Mouse (Mus musculus) ES-E14 (cell line): ENCODE results near the gene Olfr574. TPM values are rescaled to one million over a fixed set of nuclear protein-coding genes. Genes with fewer than 3 reads are reported as not detected.

Source experiments
- DNase-seq: peaks from one replicate; pipeline ENCODE4 v3.0.0-alpha.2; 2013; ENCODE audit warnings: low read depth, low spot score
- H3K27ac ChIP-seq: 2 replicates; pipeline ENCODE4 v1.5.1; 2012; ENCODE audit warnings: low read depth, mild to moderate bottlenecking, low read length, moderate library complexity, mixed read lengths; ENCODE audit not compliant: poor library complexity, insufficient read depth, severe bottlenecking
- H3K36me3 ChIP-seq: 2 replicates; pipeline ENCODE4 v1.6.1; 2012; ENCODE audit warnings: mild to moderate bottlenecking, low read length, moderate library complexity, mixed read lengths; ENCODE audit not compliant: control insufficient read depth, poor library complexity, insufficient read depth, severe bottlenecking
- H3K4me1 ChIP-seq, 2 experiments: fragments of 150-350 bp in 1 of 2; sonication (generic) in 1 of 2; 2 replicates each; pipeline ENCODE4 v1.6.1; 2012; ENCODE audit warnings: low read length in 2 of 2, mild to moderate bottlenecking in 1 of 2, mixed read lengths in 1 of 2; ENCODE audit not compliant: control insufficient read depth in 2 of 2, insufficient read depth in 2 of 2, poor library complexity in 1 of 2
- H3K4me3 ChIP-seq, 2 experiments: fragments of 150-350 bp in 1 of 2; sonication (generic) in 1 of 2; 2 replicates each; pipeline ENCODE4 v1.5.1; 2012; ENCODE audit warnings: low read length in 2 of 2, low read depth in 1 of 2, mild to moderate bottlenecking in 1 of 2, mixed read lengths in 1 of 2; ENCODE audit not compliant: insufficient read depth in 1 of 2, poor library complexity in 1 of 2, severe bottlenecking in 1 of 2
- H3K9ac ChIP-seq: 2 replicates; pipeline ENCODE4 v1.6.1; 2012; ENCODE audit warnings: low read depth, mild to moderate bottlenecking, low read length, mixed read lengths; ENCODE audit not compliant: poor library complexity, insufficient read depth, severe bottlenecking
- H3K9me3 ChIP-seq: fragments of 150-350 bp; sonication (generic); 2 replicates; pipeline ENCODE4 v1.6.1; 2012; ENCODE audit warnings: low read depth, mild to moderate bottlenecking, low read length; ENCODE audit not compliant: control insufficient read depth, insufficient read depth
- CHD2 ChIP-seq: IDR thresholded peaks from 2 replicates; pipeline ENCODE4 v1.6.1; 2014; ENCODE audit warnings: mild to moderate bottlenecking, low read depth, low read length, inconsistent platforms
- HCFC1 ChIP-seq: IDR thresholded peaks from 2 replicates; pipeline ENCODE4 v1.6.1; 2012; ENCODE audit warnings: low read length, inconsistent platforms, borderline replicate concordance; ENCODE audit not compliant: insufficient read depth
- MAFK ChIP-seq: IDR thresholded peaks from 2 replicates; pipeline ENCODE4 v1.6.1; 2014; ENCODE audit warnings: mild to moderate bottlenecking, low read depth, low read length, inconsistent platforms; ENCODE audit not compliant: insufficient read depth
- ZC3H11A ChIP-seq: IDR thresholded peaks from 2 replicates; pipeline ENCODE4 v1.6.1; 2012; ENCODE audit warnings: low read depth, mild to moderate bottlenecking, inconsistent platforms, low read length, borderline replicate concordance
- ZNF384 ChIP-seq: IDR thresholded peaks from 2 replicates; pipeline ENCODE4 v1.6.1; 2012; ENCODE audit warnings: low read depth, low read length, inconsistent platforms
- in situ Hi-C, 2 experiments: fragments of 600-800 bp; cut with MboI; formaldehyde crosslinking; loops; one replicate each; pipeline ENCODE4 v1.15.1; 2025; ENCODE audit warnings: low sequenced_read_pairs in 2 of 2, inconsistent platforms in 1 of 2; ENCODE audit not compliant: unreplicated experiment in 2 of 2
- total RNA-seq: library from RNA; depleted of rRNA; stranded (reverse); fragments of 300-350 nt; gene quantifications from 2 replicates; pipeline ENCODE4 v1.2.3, GENCODE M21; 2012; rRNA removed

The Olfr574 gene
- not detected in 2 replicates for total RNA-seq

DNA sequence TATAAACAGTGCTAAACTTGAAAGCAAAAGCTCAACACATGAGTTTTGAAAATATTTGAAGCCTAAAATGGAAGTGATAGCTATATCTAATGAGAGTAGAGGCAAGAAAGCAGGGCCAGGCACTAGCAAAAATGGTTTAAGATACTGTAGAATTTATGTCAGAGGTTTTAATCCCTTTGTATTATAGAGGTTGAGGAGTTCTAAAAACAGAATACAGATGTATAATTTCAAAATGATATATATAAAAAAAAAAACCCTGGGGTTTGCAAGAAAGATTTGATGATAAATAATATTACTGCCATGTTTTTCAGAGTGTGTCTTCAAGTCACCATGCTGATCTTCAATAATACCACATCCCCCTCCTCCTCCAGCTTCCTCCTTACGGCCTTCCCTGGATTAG lies at the start of gene Olfr574:
Gene Olfr574, plus strand, starts transcription at position 301 of the 400 bp plus-strand sequence.
- Histone ChIP-seq H3K36me3 (no peaks in the 10 kb centered on the region), H3K9ac (no peak within 1 kb of the TSS), H3K27ac (no peak within 1 kb of the TSS), H3K4me1 (no peaks in the 10 kb centered on the region), H3K4me3 (no peak within 1 kb of the TSS), H3K9me3 (no peaks in the 10 kb centered on the region)
- in situ Hi-C loops = no loop called here
- no peak for DNase-seq
- TF ChIP-seq HCFC1 (no peak), MAFK (no peak), ZNF384 (no peak)

DNA sequence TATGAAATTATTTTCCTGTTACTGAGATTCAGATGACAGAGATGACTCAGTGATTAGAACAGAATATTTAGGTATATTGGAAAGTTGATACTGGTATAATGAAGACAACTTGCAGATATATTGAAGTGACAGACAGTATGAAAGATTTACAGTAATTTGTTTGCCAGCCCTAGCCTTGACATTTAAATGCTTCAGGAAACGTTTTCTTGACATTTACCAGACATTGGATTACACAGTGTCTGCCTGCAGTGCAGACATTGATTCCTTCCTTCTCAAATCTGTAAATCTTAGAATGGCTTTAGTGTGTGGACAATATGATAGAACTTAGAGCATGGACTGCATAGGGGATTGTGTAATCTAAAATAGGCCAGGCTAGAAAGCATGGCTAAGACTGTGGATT lies 33.0 kb upstream of the Olfr574 start:
- in situ Hi-C loops = loop anchor here (10.0 to 25.0 kb wide), 2 partner anchors 403 to 410 kb away; no protein-coding TSS in a partner anchor
- TF ChIP-seq HCFC1 = no peak
- no peak for TF ChIP-seq ZNF384
- no peak for TF ChIP-seq CHD2
- TF ChIP-seq ZC3H11A = no peak
- TF ChIP-seq MAFK = no peak
- H3K36me3 ChIP-seq = no peaks in the 10 kb centered on the region
- H3K9me3 ChIP-seq = no peaks in the 10 kb centered on the region
- H3K4me1 ChIP-seq = no peaks in the 10 kb centered on the region
- no peak for DNase-seq
- H3K9ac ChIP-seq = no peak overlapping the region
- H3K27ac ChIP-seq = no peak overlapping the region
- no peak overlapping the region for H3K4me3 ChIP-seq

DNA sequence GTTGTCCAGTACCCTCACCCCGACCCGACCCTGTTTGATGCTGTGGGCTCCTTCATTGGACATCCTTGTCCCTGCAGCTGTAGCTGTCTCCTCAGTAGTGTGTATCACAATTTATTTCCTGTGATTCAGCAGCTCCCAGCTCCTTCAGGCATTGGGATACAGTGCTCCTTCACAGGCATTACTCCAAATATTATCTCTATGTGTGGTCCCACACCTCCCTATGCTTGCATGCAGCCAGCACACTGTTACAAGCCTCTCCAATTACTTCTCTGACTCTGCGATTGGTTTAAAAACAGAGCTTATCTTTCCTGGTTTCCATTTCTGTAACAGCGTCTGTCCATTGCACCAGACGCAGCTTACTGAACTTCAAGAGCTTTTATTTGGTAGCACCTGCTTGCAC lies 31.9 kb upstream of the Olfr574 start:
- no peaks in the 10 kb centered on the region for H3K36me3 ChIP-seq
- no peaks in the 10 kb centered on the region for H3K4me1 ChIP-seq
- H3K9me3 ChIP-seq = no peaks in the 10 kb centered on the region
- in situ Hi-C loops = loop anchor here (10.0 to 25.0 kb wide), 2 partner anchors 404 to 412 kb away; no protein-coding TSS in a partner anchor
- no peak for TF ChIP-seq CHD2
- TF ChIP-seq ZNF384 = no peak
- TF ChIP-seq MAFK = no peak
- no peak for TF ChIP-seq ZC3H11A
- TF ChIP-seq HCFC1 = no peak
- H3K27ac ChIP-seq = no peak overlapping the region
- no peak for DNase-seq
- H3K4me3 ChIP-seq = no peak overlapping the region
- H3K9ac ChIP-seq = no peak overlapping the region

DNA sequence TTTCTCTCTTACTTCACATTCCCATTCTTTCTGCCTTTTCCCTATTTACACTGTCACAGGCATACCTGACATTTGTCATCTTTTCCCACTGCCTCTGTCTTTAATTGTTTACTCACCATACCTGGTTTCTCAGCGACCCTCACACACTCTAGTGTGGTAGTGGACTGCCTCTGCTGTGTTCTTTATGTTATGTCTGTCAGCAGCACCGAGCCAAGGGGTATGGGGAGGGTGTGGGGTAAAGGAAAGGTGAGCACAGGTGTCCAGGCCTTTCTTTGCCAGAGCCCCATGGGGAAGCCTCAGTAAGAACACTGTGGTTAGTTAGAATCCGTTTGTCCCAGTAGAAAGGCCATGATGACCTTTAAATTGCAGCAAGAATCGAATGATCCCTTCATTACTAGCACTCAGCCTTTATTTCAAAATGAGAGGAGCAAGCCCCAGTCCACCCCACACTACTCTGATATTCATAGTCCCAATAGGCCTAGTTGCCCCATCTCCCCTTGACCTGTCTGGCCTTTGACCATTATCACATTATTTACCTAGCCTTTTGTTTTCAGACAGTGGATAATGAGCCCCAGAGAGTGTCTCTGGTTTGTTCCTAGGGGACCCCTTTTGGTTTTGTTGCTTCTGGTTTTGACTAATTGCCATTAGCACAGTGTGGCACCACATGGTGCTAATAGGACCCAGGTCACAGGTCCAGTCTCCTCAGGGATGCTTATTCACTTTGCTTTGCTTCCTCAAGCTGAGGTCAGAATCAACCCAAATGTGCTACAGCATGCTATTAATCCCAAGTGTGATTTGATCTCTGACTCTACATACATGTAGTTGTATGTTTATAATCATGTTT lies 31.0 kb upstream of the Olfr574 start, which contains the start of gene Olfr571:
Gene Olfr571, minus strand, starts transcription at position 505 of the 844 bp plus-strand sequence.
- Histone ChIP-seq H3K4me3 (no peak within 1 kb of the TSS), H3K36me3 (no peaks in the 10 kb centered on the region), H3K4me1 (no peaks in the 10 kb centered on the region), H3K9me3 (no peaks in the 10 kb centered on the region), H3K9ac (no peak within 1 kb of the TSS), H3K27ac (no peak within 1 kb of the TSS)
- in situ Hi-C loops = loop anchor here (10.0 to 25.0 kb wide), 2 partner anchors 405 to 412 kb away; no protein-coding TSS in a partner anchor
- no peak for DNase-seq
- TF ChIP-seq HCFC1 (no peak), ZC3H11A (no peak), MAFK (no peak), CHD2 (no peak), ZNF384 (no peak)
